Mouse (Mus musculus) ovary, adult 10 weeks (tissue): Measurements from ENCODE around the gene Gm20894. TPM values are rescaled to one million over a fixed set of nuclear protein-coding genes. Genes with fewer than 3 reads are reported as not detected.

Experiments used
- polyA plus RNA-seq: library from polyadenylated mRNA; stranded (reverse); fragments of 350-450 nt; fragmentation: Illumina TruSeq; extraction: RNeasy Lipid Tissue Mini Kit (QIAGEN cat#74804); gene quantifications from one replicate; pipeline ENCODE4 v1.2.3, GENCODE M21; 2014

The Gm20894 gene
- polyA plus RNA-seq, result not detected

GRCm38 (mm10) chrY:28271412-28271811 is at the start of gene Gm20894:
Gene Gm20894 (minus strand): TSS chrY:28271512.

